Mouse (Mus musculus) fibroblast of lung, adult 2 months (primary cell): Measurements from ENCODE around the gene Spcs2.

Experiments used
- DNase-seq: peaks from one replicate; pipeline ENCODE4 v3.0.0-alpha.2; 2011; ENCODE audit warnings: low read depth

Spcs2 gene

DNA sequence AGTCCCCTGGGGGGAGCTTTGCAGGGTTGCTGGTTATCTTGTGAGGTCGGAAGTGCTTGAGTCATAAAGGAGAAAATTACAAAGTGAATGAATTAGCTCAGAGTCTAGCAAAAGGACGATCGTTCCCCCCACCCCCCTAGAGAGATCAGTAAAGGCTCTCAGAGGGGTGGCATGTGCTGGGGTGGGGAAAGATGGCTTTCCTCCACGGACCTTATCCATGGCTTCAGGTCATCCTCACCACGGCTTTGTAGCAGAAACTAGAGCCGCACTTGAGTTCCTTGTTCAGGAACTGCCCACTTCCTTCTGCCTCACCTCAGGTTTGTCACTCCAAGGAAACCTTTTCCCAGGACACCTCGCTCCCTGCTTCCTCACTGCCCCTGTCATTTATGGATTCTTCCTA lies at the start of gene Spcs2:
Gene Spcs2, minus strand, starts transcription at position 101 of the 400 bp plus-strand sequence.
- no peak for DNase-seq

DNA sequence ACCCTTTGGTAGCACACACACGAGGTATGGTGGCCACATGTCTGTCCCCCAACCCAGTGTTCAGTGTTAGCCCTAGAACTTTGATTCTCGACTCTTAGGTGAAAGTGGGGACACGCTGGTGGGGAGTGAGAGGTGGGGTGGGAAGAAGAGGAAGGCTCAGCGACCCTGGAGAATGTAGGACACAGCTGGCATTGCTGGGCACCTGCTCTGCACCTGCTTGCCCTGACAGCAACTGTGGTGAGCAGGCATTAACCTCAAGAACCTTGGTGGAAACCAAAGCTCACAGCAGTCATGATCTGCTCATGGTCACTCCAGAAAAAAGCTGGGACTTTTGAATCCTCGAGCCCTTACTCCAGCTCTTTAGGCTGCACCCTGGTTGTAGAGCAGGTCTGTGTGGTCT lies 47.8 kb upstream of the Spcs2 start:
- DNase-seq = no peak

DNA sequence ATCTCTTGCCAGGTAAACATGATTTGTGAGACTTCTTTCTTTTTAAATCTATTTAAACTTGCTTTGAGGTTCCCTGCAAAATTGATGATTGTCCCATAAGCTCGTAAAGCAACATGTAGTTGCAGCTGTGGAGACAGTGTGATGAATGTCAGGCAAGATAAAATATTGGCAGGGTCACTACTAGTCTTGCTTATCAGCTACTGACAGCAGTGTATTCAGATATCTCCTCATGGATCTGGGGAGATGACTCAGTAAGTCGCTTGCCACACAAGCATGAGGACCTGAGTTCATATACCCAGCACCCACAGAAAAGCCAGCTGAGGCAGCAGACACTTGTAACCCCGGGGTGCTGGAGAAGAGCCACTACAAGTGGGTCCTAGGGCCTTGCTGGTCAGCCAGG lies 44.2 kb upstream of the Spcs2 start:
- no peak for DNase-seq

DNA sequence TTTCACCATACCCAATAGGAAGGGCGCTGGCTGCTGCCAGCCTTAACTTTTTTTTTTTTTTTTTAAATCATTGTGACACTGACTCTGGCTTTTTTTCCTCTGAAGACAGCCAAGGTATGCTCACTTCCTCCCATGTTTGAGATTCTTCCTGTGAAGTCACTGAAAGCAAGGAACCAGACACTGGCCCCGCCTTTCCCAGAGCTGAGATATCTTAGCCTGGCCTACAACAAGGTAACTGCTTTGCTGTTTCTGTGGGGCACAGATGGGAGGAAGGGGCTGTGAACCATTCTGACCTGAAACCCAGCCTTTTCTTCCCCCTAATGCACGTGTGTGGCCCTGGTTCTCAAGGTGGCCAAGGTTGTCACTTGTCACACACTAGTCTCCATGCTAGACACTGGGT lies 43.1 kb upstream of the Spcs2 start:
- no peak for DNase-seq

- no peak for DNase-seq
These were observed 41.3 kb upstream of the Spcs2 start for GRCm38 (mm10) chr7:99904421-99905005.

DNA sequence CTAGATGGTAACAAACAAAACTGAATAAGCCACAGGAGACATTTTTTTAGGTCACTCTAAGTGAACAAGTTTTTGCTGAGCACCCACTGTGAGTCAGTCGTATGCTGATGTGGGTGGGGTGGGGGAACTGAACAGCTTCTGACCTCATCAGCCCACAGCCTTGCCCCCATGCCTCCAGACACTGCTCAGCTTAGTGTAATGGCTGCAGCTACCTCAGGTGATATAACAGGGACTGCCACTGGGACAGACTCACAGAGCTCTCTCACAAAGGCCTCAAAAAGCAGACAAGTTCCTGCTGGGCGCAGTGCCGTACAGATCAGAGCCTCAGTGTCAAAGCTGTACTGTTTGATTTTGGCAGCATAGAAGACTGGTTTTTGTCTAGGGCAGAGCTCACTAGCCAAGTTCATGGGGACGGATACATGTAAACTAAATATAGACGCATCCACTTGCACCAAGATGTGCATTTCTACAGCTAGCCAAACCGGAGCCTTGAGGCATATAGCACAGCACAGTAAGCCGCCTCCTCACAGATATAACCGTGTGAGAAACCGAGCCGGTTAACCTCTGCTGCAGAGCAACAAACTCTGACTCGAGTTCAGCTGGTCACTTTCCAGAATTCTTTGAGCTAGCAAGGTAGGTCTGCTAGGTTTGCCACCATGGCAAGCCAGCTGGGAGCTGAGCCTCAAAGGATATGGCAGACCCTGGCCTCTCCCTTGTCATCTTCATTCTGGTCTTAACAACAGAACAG lies 39.8 kb upstream of the Spcs2 start:
- DNase-seq = no peak

DNA sequence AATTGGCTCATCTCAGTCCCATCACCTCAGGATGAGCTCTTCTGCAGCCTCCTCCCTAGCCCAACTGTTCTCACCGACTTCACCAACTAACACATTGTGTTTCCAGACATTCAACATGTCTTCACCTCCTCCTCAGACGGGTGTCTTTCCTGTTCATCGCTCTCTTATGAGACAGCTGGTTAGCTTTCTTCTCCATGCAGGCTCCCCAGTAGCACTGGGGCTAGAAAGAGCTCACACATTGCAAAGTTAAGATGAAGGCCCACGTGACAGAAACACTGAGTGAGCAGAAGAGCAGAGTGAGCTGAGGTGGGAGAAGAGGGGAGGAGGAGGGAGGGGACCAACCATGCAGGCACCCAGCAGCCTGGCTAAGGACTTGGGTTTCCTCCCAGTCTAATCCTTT lies 38.9 kb upstream of the Spcs2 start:
- no peak for DNase-seq

- no peak for DNase-seq
These were observed 33.6 kb upstream of the Spcs2 start for GRCm38 (mm10) chr7:99896905-99897304.

- DNase-seq = no peak
These were observed 31.2 kb upstream of the Spcs2 start for GRCm38 (mm10) chr7:99894478-99894877.

- DNase-seq = no peak
These were observed 30.7 kb upstream of the Spcs2 start for GRCm38 (mm10) chr7:99893967-99894366.

- DNase-seq = no peak
These were observed 29.1 kb upstream of the Spcs2 start for GRCm38 (mm10) chr7:99892351-99892750.

GRCm38 (mm10) chr7:99891471-99891870 lies 28.2 kb upstream of the Spcs2 start:
- DNase-seq = peak; percentile 39

- DNase-seq = no peak
These were observed 27.0 kb upstream of the Spcs2 start for GRCm38 (mm10) chr7:99890168-99890755.

DNA sequence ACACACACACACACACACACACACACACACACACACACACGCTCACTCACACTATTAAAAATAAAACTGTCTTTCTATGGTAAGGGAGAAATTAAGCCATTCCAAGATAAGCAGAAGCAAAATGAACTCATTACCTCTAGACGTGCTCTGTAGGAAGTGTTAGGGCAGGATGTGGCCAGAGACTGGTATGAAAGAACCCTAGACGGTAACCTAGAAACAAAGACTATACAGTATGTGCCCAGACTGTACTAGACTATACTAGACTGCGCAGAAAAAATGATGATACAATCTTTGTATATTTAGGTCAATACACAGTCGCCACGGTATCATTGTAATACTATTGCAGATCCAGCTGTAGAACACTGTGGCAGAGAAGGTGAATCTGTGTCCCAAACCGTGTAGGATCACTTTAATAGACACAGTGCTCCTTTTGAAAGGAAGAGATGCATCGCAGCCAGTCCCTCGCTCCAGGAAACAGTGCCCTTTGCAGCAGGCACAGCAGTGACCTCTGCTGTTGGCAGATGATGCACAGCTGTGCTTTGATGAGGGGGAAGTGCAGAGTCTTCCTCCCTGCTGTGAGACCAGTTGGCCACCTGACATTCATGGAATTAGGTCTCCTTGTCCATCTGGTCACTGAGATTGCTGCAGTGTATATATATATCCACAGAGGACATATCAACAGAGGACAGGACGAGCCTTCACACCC lies 26.1 kb upstream of the Spcs2 start:
- DNase-seq = no peak

DNA sequence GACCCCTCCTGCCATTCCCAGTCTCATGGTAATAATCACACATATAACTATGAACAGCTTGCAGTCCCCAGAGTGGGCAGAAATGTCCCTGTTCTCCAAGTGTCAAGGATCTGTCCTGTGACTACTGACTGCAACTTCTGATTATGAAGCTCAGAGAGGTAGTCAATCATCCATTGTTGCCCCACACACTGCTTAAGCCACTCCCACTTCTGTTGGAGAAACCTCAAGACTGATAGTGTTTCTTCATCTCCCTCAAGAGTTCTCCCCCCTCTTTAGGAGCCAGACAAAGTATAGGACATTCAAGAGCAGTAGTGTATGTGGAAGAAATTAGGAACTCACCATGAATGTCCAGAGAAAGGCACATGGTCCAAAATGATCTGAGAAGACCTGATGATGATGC lies 24.5 kb upstream of the Spcs2 start:
- no peak for DNase-seq

DNA sequence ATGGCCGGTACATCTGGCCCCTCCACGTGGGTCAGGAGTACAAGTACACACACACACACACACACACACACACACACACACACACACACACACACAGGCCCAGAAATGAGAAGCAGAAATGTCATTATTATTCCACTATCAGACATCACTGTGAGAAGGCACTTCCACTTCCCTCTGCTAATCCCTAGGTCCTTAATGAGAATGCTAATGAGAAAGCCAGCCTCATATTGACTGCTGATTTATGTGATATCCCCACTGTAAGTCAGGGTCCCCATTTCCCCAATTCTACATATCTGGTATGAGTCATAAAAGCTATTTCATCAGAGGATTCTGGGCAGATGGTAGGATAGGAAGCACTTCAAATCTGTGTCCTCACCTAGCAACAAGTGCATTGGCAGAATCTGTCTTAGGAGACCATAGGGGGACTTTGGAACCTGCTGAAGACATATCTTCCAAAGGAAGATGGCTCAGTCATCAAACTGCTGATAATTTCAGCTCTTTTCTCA lies 24.0 kb upstream of the Spcs2 start:
- no peak for DNase-seq

DNA sequence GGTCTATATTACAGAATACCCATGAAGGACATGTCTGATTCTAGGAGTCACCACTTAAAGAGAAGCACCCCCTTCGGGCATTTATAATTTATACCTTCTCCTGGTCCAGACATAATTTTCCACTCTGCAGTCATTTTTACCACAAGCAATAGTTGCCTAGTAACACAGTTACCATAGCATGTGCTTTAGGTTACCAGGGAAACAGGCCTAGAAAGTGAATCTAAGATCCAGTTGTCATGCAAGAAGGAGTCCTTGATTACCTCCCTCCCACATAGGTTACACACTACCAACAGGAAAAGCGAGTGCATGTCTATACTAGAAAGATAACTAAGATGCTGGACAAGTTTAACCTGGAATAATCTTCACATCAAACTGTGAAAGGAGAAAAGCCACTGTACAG lies 15.0 kb upstream of the Spcs2 start:
- no peak for DNase-seq

DNA sequence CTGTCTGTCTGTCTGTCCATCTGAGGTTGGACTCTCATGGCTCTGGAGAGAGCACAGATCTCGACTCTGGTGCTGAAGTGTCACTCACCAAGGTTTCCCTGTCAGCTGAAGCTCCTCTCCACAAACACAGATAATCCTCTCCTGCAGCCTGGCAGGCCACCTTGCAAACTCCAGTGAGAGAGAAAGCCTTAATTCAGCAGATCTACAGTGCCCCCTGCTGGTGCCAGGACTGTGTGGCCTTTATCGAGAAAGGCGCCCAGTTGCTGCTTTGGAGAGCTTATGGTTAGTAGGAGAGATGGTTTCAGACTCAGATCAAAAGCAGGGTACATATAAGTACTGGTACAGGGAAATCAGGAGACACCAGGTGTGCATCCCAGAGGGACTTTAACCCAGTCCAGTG lies 13.1 kb upstream of the Spcs2 start:
- peak; percentile 48 for DNase-seq

- no peak for DNase-seq
These were observed 12.6 kb upstream of the Spcs2 start for GRCm38 (mm10) chr7:99875891-99876290.

GRCm38 (mm10) chr7:99873965-99874364 lies 10.7 kb upstream of the Spcs2 start:
- no peak for DNase-seq

GRCm38 (mm10) chr7:99869296-99869695 lies 6.0 kb upstream of the Spcs2 start:
- no peak for DNase-seq

- DNase-seq = peak; percentile 22
These were observed 2.0 kb upstream of the Spcs2 start for GRCm38 (mm10) chr7:99865219-99865618.
